10 mouse cellular contexts compared by ENCODE assay signal in the genomic region with DNA sequence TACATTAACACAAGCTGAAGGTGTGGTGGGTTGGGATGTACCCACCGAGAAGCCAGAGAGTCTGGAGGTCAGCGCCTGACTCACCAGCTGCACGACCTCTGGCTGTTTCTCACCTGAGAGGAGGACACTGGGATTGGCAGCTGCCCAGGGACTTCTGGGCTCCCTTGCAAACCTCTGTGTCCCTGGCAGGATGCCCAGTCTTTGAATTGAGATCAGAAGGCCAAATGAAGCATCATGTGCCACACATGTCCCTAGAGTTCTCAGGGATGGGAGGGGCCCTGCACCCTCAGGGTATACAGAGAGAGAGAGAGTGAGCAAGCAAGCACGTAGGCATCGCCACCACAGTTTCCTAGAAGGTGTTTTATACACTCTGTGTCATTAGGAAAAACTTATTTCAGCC. TPM values are rescaled to one million over a fixed set of nuclear protein-coding genes. Genes with fewer than 3 reads are reported as not detected.
DNase-seq lines count a peak whose midpoint lies in the region; ATAC-seq and TF ChIP-seq lines count a peak whose summit lies in the region.
"Had no signal": no experiment of that assay in that cellular context is flagged by ENCODE, and none has a peak within 500 bp of the region (broad histone marks: within the 10 kb centered on the region; RNA-seq: fewer than 3 reads in every experiment).

No protein-coding gene starts in this region.

- no peak overlapping the region for H3K4me3 ChIP-seq in gastrocnemius, adult 2 months
- H3K4me3 ChIP-seq in hindbrain, embryonic 11.5 days (ENCODE audit: low read depth, low read length) = no peak overlapping the region
- H3K4me3 ChIP-seq in midbrain, embryonic 15.5 days = no peak overlapping the region

- DNase-seq in gastrocnemius, adult 2 months = peak; percentile 45
- no peak for DNase-seq in gastrocnemius, postnatal 36 days
- peak; percentile 66 for DNase-seq in 416B (ENCODE audit: low read depth)
- DNase-seq in brain, embryonic 14.5 days (ENCODE audit: low read depth) = peak; percentile 31
- DNase-seq in kidney, postnatal 10 days = peak; percentile 87
- no peak for DNase-seq in hindbrain, embryonic 11.5 days (ENCODE audit: low spot score)
- no peak for DNase-seq in layer of hippocampus, adult 18-20 months (ENCODE audit: low spot score in 2 of 2)
- DNase-seq: right cerebral cortex, postnatal 25 days had no signal

- H3K9me3 ChIP-seq in hindbrain, embryonic 11.5 days (ENCODE audit: control insufficient read depth, low read length) = no peaks in the 10 kb centered on the region
- no peaks in the 10 kb centered on the region for H3K9me3 ChIP-seq in midbrain, embryonic 15.5 days

- H3K4me1 ChIP-seq in hindbrain, embryonic 11.5 days (replicated peaks; ENCODE audit: control insufficient read depth, insufficient read depth, low read length) = no peaks in the 10 kb centered on the region
- no peaks in the 10 kb centered on the region for H3K4me1 ChIP-seq in midbrain, embryonic 15.5 days

- intact Hi-C loops in gastrocnemius, adult 2 months (cut with DNase I) = loop anchor here (5.0 kb wide), 1 partner anchor 88 kb away; the partner anchor contains the start of genes Kat14 and Pet117
- intact Hi-C loops in gastrocnemius, postnatal 36 days (cut with DNase I) = no loop called here

- H3K9ac ChIP-seq in hindbrain, embryonic 11.5 days (ENCODE audit: low read depth, low read length) = no peak overlapping the region
- no peak overlapping the region for H3K9ac ChIP-seq in midbrain, embryonic 15.5 days

- ATAC-seq in hindbrain, embryonic 11.5 days (ENCODE audit: low FRiP score) = no peak
- no peak for ATAC-seq in midbrain, embryonic 15.5 days (replicated peaks)

- no peak for TF ChIP-seq CTCF in gastrocnemius, adult 2 months (IDR thresholded peaks at IDR 0.05)
- TF ChIP-seq CTCF in brain, embryonic 14.5 days (IDR thresholded peaks at IDR 0.05; ENCODE audit: borderline replicate concordance, extremely low read depth, insufficient read depth, insufficient read length) = no peak

- WGBS in hindbrain, embryonic 11.5 days = 93% methylated on average over 5 of the region's 5 CpGs
- 65% methylated on average over 5 of the region's 5 CpGs for WGBS in midbrain, embryonic 15.5 days

- H3K27ac ChIP-seq in gastrocnemius, adult 2 months = no peak overlapping the region
- H3K27ac ChIP-seq in hindbrain, embryonic 11.5 days (ENCODE audit: low read depth, low read length) = no peak overlapping the region
- no peak overlapping the region for H3K27ac ChIP-seq in midbrain, embryonic 15.5 days

- peaks cover 2% of the 10 kb centered on the region; the same call in 1 of the 2 replicates for H3K36me3 ChIP-seq in hindbrain, embryonic 11.5 days (ENCODE audit: control insufficient read depth, insufficient read depth, low read length)
- H3K36me3 ChIP-seq in midbrain, embryonic 15.5 days (replicated peaks) = 0 out of 2 replicates have a peak, but pooled peaks cover 4% of the 10 kb centered on the region

- no peaks in the 10 kb centered on the region for H3K27me3 ChIP-seq in hindbrain, embryonic 11.5 days (ENCODE audit: control insufficient read depth, insufficient read depth, low read length)
- no peaks in the 10 kb centered on the region for H3K27me3 ChIP-seq in midbrain, embryonic 15.5 days (replicated peaks)

- no peak overlapping the region for H3K4me2 ChIP-seq in hindbrain, embryonic 11.5 days (replicated peaks; ENCODE audit: low read depth, low read length)
- H3K4me2 ChIP-seq in midbrain, embryonic 15.5 days = no peak overlapping the region

- TF ChIP-seq POLR2A in brain, embryonic 14.5 days (IDR thresholded peaks at IDR 0.05; ENCODE audit: borderline replicate concordance, extremely low read depth, insufficient read depth, insufficient read length, poor library complexity, severe bottlenecking) = no peak

RNA-seq across cellular contexts. Expression of gene Snx5, which starts 9.0 kb away (rescaled TPM):
- 10 to 100 TPM; 52.0 to 60.6 TPM for total RNA-seq in gastrocnemius, adult 2 months (2021)
- 10 to 100 TPM; 37.3 to 46.2 TPM for total RNA-seq in gastrocnemius, postnatal 36 days (2021)
- polyA plus RNA-seq in brain, embryonic 14.5 days (2012; rRNA removed) = 66.8 and 67.9 TPM in 2 replicates
- polyA plus RNA-seq in hindbrain, embryonic 11.5 days (2014; fragmentation: Nextera tagmentation; extraction: Ambion mirVana) = 104 and 108 TPM in 2 replicates
- polyA plus RNA-seq in midbrain, embryonic 15.5 days (2015; fragmentation: Nextera tagmentation; extraction: Ambion mirVana) = 62.0 and 62.8 TPM in 2 replicates
- 10 to 100 TPM; 67.4 to 73.2 TPM for total RNA-seq in layer of hippocampus, adult 18-20 months (2021)

RNA-seq across cellular contexts. Expression of gene Mgme1, which starts 9.3 kb away (rescaled TPM):
- total RNA-seq in gastrocnemius, adult 2 months (2021) = 10 to 100 TPM; 10.2 to 11.9 TPM
- 1 to 10 TPM; 7.2 to 7.3 TPM for total RNA-seq in gastrocnemius, postnatal 36 days (2021)
- 6.4 and 6.6 TPM in 2 replicates for polyA plus RNA-seq in brain, embryonic 14.5 days (2012; rRNA removed)
- polyA plus RNA-seq in hindbrain, embryonic 11.5 days (2014; fragmentation: Nextera tagmentation; extraction: Ambion mirVana) = 15.8 and 17.2 TPM in 2 replicates
- polyA plus RNA-seq in midbrain, embryonic 15.5 days (2015; fragmentation: Nextera tagmentation; extraction: Ambion mirVana) = 11.5 and 12.3 TPM in 2 replicates
- 1 to 10 TPM; 6.2 to 6.7 TPM for total RNA-seq in layer of hippocampus, adult 18-20 months (2021)

RNA-seq across cellular contexts. Expression of gene Ovol2, which starts 52.2 kb away (rescaled TPM):
- not detected for total RNA-seq in gastrocnemius, adult 2 months (2021)
- not detected for total RNA-seq in gastrocnemius, postnatal 36 days (2021)
- 0.34 TPM in 2 replicates for polyA plus RNA-seq in brain, embryonic 14.5 days (2012; rRNA removed)
- 0.25 and 0.28 TPM in 2 replicates for polyA plus RNA-seq in hindbrain, embryonic 11.5 days (2014; fragmentation: Nextera tagmentation; extraction: Ambion mirVana)
- polyA plus RNA-seq in midbrain, embryonic 15.5 days (2015; fragmentation: Nextera tagmentation; extraction: Ambion mirVana) = not detected in 2 replicates
- 1 to 10 TPM; 1.6 to 1.9 TPM for total RNA-seq in layer of hippocampus, adult 18-20 months (2021)
- total RNA-seq: hematopoietic stem cell, adult 5-6 weeks had no signal

Comparison
In these comparisons a context has a peak if more than half of its experiments do, and no peak if none do; other contexts are left out.
1. DNase-seq: peak in gastrocnemius, adult 2 months (single experiment), 416B (single experiment), brain, embryonic 14.5 days (single experiment) and kidney, postnatal 10 days (single experiment); none in gastrocnemius, postnatal 36 days (0 of 2), hindbrain, embryonic 11.5 days (single experiment) and layer of hippocampus, adult 18-20 months (0 of 2).